Mouse (Mus musculus) E14TG2a.4 (cell line): Measurements from ENCODE around the gene Anks6.

Experiments used
- CTCF ChIP-seq: conservative IDR thresholded peaks from 2 replicates; pipeline ENCODE4 v1.5.1; 2014; ENCODE audit warnings: low read length
- NANOG ChIP-seq: IDR thresholded peaks from 2 replicates; pipeline ENCODE4 v1.6.1; 2014; ENCODE audit warnings: borderline replicate concordance, low read length, mixed read lengths

DNA sequence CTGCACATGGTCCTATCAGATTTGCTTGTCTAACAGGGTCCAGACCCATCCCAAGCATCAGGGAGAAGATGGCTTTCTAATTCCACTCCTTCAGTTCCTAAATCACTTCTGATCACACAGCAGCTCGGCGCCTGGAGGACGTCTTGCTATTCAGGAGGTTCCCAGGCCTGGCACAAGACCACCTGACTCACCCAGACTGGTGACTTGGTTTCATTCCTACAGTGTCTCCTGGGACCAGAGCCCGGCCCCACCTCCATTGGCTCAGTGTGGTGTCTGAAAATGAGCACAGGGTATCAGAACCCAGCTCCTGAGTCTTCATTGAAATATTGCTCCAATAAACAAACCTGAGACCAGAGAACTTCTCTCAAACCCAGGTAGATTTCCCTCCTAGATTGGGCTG, 75.1 kb downstream of the Anks6 start:
- no peak for TF ChIP-seq CTCF
- TF ChIP-seq NANOG, result no peak
